Mouse (Mus musculus) neural tube, embryonic 13.5 days (tissue): ENCODE measurements around the gene Zfp672. TPM values are rescaled to one million over a fixed set of nuclear protein-coding genes. Genes with fewer than 3 reads are reported as not detected.
"Not testable (repeated sequence)": the region's sequence is repeated elsewhere in the genome, so short reads cannot be mapped to it uniquely, and the experiment has no call there.

Experiments
- ATAC-seq: fragments of 200-750 bp; cut with Nextera tagmentation; 2 replicates; pipeline ENCODE4 v1.8.0; 2017; ENCODE audit warnings: low read depth, mild to moderate bottlenecking, moderate TSS enrichment, moderate library complexity
- H3K27ac ChIP-seq: fragments of 300-500 bp; sonication (generic); replicated peaks from 2 replicates; pipeline ENCODE4 v1.5.1; 2015; ENCODE audit warnings: moderate library complexity, mild to moderate bottlenecking, inconsistent platforms
- H3K27me3 ChIP-seq: fragments of 300-500 bp; sonication (generic); 2 replicates; pipeline ENCODE4 v1.6.1; 2015; ENCODE audit warnings: mild to moderate bottlenecking, inconsistent platforms
- H3K36me3 ChIP-seq: fragments of 300-500 bp; sonication (generic); 2 replicates; pipeline ENCODE4 v1.6.1; 2015; ENCODE audit warnings: mild to moderate bottlenecking, inconsistent platforms
- H3K4me1 ChIP-seq: fragments of 300-500 bp; sonication (generic); replicated peaks from 2 replicates; pipeline ENCODE4 v1.6.1; 2015; ENCODE audit warnings: inconsistent platforms
- H3K4me2 ChIP-seq: fragments of 300-500 bp; sonication (generic); 2 replicates; pipeline ENCODE4 v1.6.1; 2015; ENCODE audit warnings: inconsistent platforms, mild to moderate bottlenecking, moderate library complexity
- H3K4me3 ChIP-seq: fragments of 300-500 bp; sonication (generic); 2 replicates; pipeline ENCODE4 v1.5.1; 2015; ENCODE audit warnings: mild to moderate bottlenecking, inconsistent platforms
- H3K9ac ChIP-seq: fragments of 300-500 bp; sonication (generic); 2 replicates; pipeline ENCODE4 v1.6.1; 2015; ENCODE audit warnings: moderate library complexity, mild to moderate bottlenecking, inconsistent platforms
- H3K9me3 ChIP-seq: fragments of 300-500 bp; sonication (generic); 2 replicates; pipeline ENCODE4 v1.6.1; 2016; ENCODE audit warnings: inconsistent platforms
- WGBS: fragments of 180-500 bp; shearing (Covaris S2); methylation state at CpG from one replicate; pipeline ENCODE4 v1.1.7; 2015; 5-methylcytosine and 5-hydroxymethylcytosine counted together
- polyA plus RNA-seq: library from polyadenylated mRNA; unstranded; fragments of >200 nt; fragmentation: Nextera tagmentation; extraction: Ambion mirVana; gene quantifications from 2 replicates; pipeline ENCODE4 v1.2.1, GENCODE M21; 2015

Zfp672 gene
- 35.5 and 39.5 TPM in 2 replicates for polyA plus RNA-seq

DNA sequence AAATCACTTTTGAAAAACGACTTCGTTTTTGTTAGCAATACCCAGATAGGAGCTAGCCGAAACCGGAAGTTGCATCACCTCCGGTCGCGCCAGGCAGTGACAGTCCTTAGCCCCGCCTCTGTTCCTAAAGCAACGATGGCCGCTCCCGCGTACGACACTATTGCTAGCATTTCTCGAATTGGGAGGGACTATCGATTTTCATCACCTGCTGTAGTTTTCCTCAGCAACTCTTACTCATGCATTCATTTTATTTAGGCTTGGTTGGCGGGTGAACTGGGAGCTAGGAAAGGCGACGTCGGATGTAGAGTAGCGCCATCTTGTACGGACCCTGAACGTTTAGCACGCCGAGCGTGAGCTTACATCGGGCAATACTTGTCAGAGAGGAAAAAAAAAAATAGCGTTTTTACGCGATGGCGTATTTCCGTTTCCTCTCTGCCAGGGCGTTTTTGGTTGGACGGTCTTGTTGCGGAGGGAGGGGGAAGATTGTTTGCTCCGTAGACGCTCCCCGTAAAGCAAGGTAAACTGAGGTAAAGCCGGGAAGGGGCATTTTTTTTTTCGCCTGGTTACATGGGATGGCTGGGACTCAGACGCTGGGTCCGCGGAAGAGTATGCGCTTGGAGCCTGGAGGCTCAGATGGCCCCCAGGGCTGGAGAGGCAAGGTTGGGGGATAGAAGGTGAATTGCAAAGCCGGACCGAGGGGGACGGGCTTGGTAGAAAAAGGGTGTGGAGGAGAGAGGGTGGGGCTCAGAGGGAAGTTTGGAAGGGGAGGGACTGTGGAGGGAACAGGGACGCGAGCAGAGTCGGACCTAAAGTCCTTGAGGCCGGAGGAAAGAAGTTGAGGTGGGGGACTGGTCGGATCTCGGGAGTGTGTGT, at the start of gene Zfp672, which contains the start of gene Sh3bp5l:
Gene Zfp672 (minus strand): TSS at position 64 of the 873 bp plus-strand sequence.
Gene Sh3bp5l (plus strand): TSS at position 449 of the 873 bp plus-strand sequence.
- Histone ChIP-seq H3K9ac (peak within 1 kb of the TSS; percentile 89), H3K27me3 (no peaks in the 10 kb centered on the region), H3K4me2 (peak within 1 kb of the TSS; percentile 98), H3K4me3 (peak within 1 kb of the TSS; percentile 94), H3K27ac (peak within 1 kb of the TSS; percentile 78), H3K9me3 (no peaks in the 10 kb centered on the region), H3K4me1 (peaks cover 51% of the 10 kb centered on the region), H3K36me3 (peaks cover 42% of the 10 kb centered on the region)
- ATAC-seq: peak; percentile 93
- WGBS: under 1% methylated on average over 52 of the region's 52 CpGs

DNA sequence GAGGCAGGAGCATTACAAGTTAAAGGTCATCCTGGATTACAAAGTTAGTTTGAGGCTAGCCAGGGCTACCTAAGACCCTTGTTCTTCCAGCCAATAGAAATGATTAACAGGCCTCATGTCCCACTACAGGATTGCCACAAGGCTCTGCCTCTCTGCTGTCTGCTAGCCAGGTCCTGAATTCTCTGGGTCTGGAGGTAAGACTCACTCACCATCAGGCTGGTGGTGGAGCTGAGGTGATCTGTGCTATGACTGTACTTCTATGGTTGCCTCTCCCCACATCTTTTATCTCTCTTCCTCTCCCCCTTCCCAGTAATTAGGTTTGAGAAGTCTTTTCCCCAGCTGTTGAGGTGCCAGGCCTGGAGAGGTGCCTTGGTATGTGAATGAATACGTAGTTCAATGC, 49.4 kb upstream of the Zfp672 start:
- Histone ChIP-seq H3K4me2 (no peak overlapping the region), H3K4me3 (no peak overlapping the region), H3K4me1 (no peaks in the 10 kb centered on the region), H3K36me3 (no peaks in the 10 kb centered on the region), H3K9ac (no peak overlapping the region), H3K9me3 (no peaks in the 10 kb centered on the region), H3K27ac (no peak overlapping the region), H3K27me3 (no peaks in the 10 kb centered on the region)
- 83% methylated on average over 1 of the region's 1 CpGs for WGBS
- ATAC-seq: no peak

DNA sequence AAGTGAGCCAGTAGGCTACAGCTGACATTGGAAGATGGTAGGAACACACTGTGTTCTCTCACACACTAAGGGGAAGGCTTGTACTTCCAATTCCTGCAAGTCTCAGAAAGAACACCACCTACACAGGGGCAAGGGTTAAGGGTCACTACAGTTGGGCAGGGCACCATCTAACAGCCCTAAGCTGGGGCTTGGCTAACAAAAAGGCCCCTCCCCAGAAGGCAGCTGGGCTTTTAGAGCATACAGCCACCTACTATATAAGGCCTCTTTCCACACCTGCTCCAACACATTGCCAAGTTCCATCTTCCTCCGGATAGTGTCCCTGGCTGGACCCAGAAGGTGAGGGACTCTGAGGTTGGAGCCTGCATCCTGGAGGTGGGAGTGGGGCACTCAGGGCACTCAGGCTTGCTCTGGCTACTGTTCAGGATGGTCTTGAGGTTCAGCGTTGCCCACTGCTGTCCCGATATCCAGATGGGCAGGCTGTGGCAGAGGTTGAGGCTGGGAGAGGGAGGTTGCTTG, 48.7 kb upstream of the Zfp672 start, which contains the start of gene Lypd8:
Gene Lypd8 (plus strand): TSS at position 281 of the 516 bp plus-strand sequence.
- H3K9ac ChIP-seq: no peak within 1 kb of the TSS
- ATAC-seq: no peak
- WGBS: 97% methylated on average over 3 of the region's 3 CpGs
- no peaks in the 10 kb centered on the region for H3K4me1 ChIP-seq
- H3K9me3 ChIP-seq: no peaks in the 10 kb centered on the region
- H3K4me3 ChIP-seq: no peak within 1 kb of the TSS
- no peaks in the 10 kb centered on the region for H3K27me3 ChIP-seq
- no peak within 1 kb of the TSS for H3K27ac ChIP-seq
- no peak within 1 kb of the TSS for H3K4me2 ChIP-seq
- H3K36me3 ChIP-seq: no peaks in the 10 kb centered on the region

DNA sequence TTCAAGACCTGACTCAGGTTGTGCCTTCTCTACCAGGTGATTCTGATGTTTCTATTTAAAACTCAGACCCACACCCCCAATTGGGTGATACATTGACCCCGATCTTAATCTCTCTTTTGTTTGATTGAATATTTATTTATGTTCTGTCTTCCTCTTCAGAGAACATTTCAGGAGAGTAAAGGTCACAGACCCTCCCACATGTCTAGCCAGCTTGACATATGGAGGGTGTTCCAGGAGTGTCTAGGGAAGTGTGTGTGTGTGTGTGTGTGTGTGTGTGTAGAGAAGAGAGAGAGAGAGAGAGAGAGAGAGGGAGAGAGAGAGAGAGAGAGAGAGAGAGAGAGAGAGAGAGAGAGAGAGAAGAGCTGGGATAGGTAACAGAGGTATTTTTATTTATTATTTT, 47.5 kb upstream of the Zfp672 start:
- H3K4me3 ChIP-seq: no peak overlapping the region
- WGBS: 83% methylated on average over 1 of the region's 1 CpGs
- no peaks in the 10 kb centered on the region for H3K9me3 ChIP-seq
- no peak overlapping the region for H3K27ac ChIP-seq
- H3K4me2 ChIP-seq: no peak overlapping the region
- no peak for ATAC-seq
- H3K4me1 ChIP-seq: no peaks in the 10 kb centered on the region
- no peaks in the 10 kb centered on the region for H3K36me3 ChIP-seq
- H3K9ac ChIP-seq: no peak overlapping the region
- H3K27me3 ChIP-seq: no peaks in the 10 kb centered on the region

DNA sequence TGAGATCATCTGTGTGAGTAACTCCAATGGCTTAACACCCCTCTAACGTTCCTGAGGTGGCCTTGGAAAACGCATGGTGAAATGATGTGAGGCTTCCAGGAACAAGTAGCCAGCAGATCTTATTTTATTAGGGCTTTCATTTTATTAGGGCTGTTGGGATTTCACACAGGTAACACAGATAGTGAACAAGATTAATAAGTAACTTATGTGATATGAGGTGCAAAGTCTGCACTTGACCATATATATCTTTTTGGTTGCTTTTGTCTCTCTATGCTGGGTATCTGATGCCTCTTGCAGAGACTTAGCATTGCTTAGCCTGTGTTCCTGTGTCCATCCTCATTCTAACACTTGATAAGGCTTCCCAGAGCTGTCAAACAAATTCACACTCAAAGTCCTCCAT, 47.1 kb upstream of the Zfp672 start:
- no peak for ATAC-seq
- Histone ChIP-seq H3K4me2 (no peak overlapping the region), H3K9ac (no peak overlapping the region), H3K4me1 (no peaks in the 10 kb centered on the region), H3K9me3 (no peaks in the 10 kb centered on the region), H3K4me3 (no peak overlapping the region), H3K36me3 (no peaks in the 10 kb centered on the region), H3K27ac (no peak overlapping the region), H3K27me3 (no peaks in the 10 kb centered on the region)
- WGBS: 89% methylated on average over 2 of the region's 2 CpGs

DNA sequence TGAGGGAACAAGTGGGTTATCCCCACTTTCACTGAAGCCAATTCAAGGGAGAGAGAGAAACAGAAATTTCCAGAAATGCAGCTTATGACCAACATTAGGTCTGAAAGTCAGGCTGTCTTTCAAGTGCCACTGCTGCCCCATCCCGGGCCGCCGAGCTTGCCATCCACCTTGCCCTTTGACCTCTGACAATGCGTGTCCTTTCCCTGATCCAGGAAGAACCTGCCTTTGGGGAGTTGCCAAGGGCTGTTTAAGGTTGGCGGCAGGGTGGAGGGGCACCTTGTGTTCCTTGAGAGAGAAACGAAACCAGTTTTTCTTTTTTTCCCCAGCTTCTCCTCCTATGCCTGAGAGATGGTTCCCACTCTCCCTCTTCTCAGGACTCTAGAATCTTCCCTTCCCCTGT, 36.1 kb upstream of the Zfp672 start:
- H3K4me2 ChIP-seq, H3K36me3 ChIP-seq, H3K9me3 ChIP-seq, H3K27me3 ChIP-seq, ATAC-seq, H3K4me3 ChIP-seq, H3K4me1 ChIP-seq, H3K9ac ChIP-seq, H3K27ac ChIP-seq: not testable (repeated sequence)
- no CpG with 5 or more reads among the region's 6 CpGs for WGBS

DNA sequence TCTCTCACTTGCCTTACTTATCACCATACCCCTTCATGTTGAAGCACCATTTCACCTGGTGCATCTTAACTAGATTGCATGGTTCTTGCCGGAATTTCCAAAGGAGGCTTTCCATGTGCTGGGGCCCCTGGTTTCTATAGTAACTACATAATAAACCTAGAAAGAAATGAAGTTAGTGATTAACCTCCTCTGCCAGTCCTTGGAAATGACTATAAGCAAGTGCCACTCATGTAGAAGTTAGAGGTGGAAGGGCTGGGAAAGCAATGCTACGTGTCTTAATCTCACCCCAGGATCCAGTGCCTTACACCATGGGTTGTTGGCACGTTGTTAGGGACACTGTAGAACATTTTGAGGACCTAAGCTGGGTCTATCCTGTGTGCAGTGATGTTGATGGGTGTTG, 34.3 kb upstream of the Zfp672 start:
- Histone ChIP-seq H3K4me2 (no peak overlapping the region), H3K9ac (no peak overlapping the region)

DNA sequence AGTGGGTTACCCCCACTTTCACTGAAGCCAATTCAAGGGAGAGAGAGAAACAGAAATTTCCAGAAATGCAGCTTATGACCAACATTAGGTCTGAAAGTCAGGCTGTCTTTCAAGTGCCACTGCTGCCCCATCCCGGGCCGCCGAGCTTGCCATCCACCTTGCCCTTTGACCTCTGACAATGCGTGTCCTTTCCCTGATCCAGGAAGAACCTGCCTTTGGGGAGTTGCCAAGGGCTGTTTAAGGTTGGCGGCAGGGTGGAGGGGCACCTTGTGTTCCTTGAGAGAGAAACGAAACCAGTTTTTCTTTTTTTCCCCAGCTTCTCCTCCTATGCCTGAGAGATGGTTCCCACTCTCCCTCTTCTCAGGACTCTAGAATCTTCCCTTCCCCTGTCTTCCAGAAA, 32.4 kb upstream of the Zfp672 start:
- not testable (repeated sequence) for H3K27me3 ChIP-seq, H3K27ac ChIP-seq, H3K4me1 ChIP-seq, H3K9ac ChIP-seq, ATAC-seq, H3K36me3 ChIP-seq, H3K4me2 ChIP-seq, H3K4me3 ChIP-seq, H3K9me3 ChIP-seq
- WGBS: no CpG with 5 or more reads among the region's 6 CpGs

More for the DNA sequence above, 34.3 kb upstream of the Zfp672 start:
- Histone ChIP-seq H3K36me3 (no peaks in the 10 kb centered on the region), H3K27me3 (no peaks in the 10 kb centered on the region), H3K27ac (no peak overlapping the region), H3K4me1 (no peaks in the 10 kb centered on the region), H3K9me3 (no peaks in the 10 kb centered on the region), H3K4me3 (no peak overlapping the region)
- WGBS: 73% methylated on average over 3 of the region's 3 CpGs
- no peak for ATAC-seq

DNA sequence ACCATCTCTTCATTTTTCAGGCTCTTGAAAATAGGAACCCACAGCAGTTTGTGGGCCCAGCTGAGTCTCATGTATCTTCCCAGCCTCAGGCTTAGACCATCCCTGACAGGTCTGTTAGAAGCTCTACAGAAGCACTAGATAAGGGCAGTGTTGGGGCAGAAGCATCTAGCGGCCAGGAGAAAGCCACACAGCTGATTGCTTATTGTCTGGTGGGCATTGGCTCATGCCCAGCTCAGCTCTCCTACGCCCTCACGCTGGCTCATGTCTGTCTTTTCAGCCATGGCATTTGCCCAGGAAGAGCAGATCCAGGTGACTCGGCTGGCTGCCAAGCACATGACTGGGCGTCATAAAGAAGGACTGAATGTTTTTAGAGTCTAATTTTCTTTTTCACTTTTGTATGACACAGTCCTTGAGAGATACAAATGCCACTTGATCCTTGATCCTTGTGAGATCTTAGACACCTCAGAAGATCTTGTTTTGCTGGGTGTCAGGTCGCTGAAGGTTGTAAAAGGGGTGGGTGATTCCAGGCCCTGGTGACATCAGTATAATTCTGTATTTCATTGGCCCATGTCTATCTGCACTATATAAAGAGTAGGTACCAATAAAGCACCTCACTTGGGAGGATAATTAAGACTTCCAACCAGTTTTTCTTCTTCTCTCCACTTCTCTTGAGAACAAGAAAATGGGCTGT, 27.9 kb upstream of the Zfp672 start:
- no peak overlapping the region for H3K4me3 ChIP-seq
- 85% methylated on average over 6 of the region's 6 CpGs for WGBS
- ATAC-seq: no peak
- H3K4me1 ChIP-seq: no peaks in the 10 kb centered on the region
- H3K9ac ChIP-seq: no peak overlapping the region
- H3K27ac ChIP-seq: no peak overlapping the region
- no peak overlapping the region for H3K4me2 ChIP-seq
- no peaks in the 10 kb centered on the region for H3K27me3 ChIP-seq
- H3K36me3 ChIP-seq: no peaks in the 10 kb centered on the region
- H3K9me3 ChIP-seq: no peaks in the 10 kb centered on the region

DNA sequence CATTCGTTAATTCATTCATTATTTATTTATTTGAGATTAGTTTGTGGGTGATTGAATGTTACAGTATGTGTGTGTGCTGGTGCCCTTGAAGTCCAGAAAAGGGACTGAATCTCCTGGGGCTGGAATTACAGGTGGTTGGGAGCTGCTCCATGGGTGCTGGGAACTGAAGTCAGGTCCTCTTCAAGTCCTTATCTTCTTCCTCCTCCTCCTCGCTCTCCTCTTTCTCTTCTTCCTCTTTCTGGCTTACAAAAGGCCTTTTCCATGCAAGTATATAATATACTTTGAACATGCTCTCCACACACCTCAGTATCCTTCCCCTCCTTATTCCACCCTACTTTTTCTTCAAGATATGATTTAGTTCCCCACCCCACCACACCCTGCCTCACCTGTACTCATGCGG, 26.9 kb upstream of the Zfp672 start:
- Histone ChIP-seq H3K4me2 (no peak overlapping the region), H3K4me1 (no peaks in the 10 kb centered on the region), H3K27me3 (no peaks in the 10 kb centered on the region), H3K36me3 (no peaks in the 10 kb centered on the region), H3K27ac (no peak overlapping the region), H3K4me3 (no peak overlapping the region), H3K9me3 (no peaks in the 10 kb centered on the region), H3K9ac (no peak overlapping the region)
- ATAC-seq: no peak
- 91% methylated on average over 3 of the region's 3 CpGs for WGBS

DNA sequence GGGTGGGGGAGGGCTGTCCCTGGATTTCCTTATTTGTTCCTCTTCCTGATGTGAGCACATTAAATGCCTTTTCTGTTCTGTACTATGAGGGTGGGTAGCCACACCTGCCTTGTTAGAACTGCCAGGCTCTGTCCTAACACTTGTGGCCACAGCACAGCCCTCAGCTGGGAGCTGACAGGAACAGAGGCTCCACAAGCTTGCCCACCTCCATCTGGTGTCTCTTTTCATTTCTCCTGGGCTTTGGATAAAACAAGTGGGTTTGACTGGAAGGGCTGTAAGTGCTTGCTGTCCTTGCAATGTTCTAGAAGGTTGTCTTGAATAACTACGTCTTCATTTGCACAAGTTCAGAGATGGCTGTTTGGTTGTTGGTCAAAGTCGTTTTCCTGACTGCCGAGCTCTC, 24.8 kb upstream of the Zfp672 start:
- no peak for ATAC-seq
- 0 out of 2 replicates have a peak, but pooled peaks cover 6% of the 10 kb centered on the region for H3K36me3 ChIP-seq
- no peak overlapping the region for H3K4me2 ChIP-seq
- WGBS: 78% methylated on average over 3 of the region's 3 CpGs
- no peak overlapping the region for H3K4me3 ChIP-seq
- no peaks in the 10 kb centered on the region for H3K4me1 ChIP-seq
- H3K9ac ChIP-seq: no peak overlapping the region
- no peaks in the 10 kb centered on the region for H3K27me3 ChIP-seq
- H3K27ac ChIP-seq: no peak overlapping the region
- H3K9me3 ChIP-seq: no peaks in the 10 kb centered on the region

DNA sequence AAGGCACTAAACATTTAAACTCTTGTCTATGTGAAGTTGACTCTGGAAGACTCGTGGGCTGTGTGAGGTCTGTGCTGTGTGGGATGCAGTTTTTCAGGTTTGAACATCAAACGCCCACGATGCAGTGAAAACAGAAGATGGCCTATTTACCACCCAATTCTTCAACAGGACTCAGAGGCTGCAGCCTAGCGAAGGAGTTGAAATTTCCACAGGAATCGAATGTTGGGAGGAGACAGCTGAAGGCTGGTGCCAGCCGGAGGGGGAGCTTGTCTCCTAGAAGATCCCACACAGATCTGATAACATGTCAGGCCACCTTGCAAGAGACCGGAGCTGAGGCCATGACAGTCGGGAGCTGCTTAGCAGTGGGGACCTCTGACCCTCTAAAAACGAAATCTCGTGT, 24.3 kb upstream of the Zfp672 start:
- Histone ChIP-seq H3K9ac (no peak overlapping the region), H3K4me3 (no peak overlapping the region), H3K9me3 (no peaks in the 10 kb centered on the region), H3K27ac (no peak overlapping the region), H3K27me3 (no peaks in the 10 kb centered on the region), H3K4me2 (no peak overlapping the region), H3K36me3 (0 out of 2 replicates have a peak, but pooled peaks cover 6% of the 10 kb centered on the region), H3K4me1 (no peaks in the 10 kb centered on the region)
- ATAC-seq: no peak
- 83% methylated on average over 10 of the region's 10 CpGs for WGBS
